Mouse (Mus musculus): ENCODE data around the gene Epb41l2.

The Epb41l2 gene

GRCm38 (mm10) chr10:25366691-25367090 is 7.1 kb downstream of the Epb41l2 start:
- DNase-seq: no peak

DNA sequence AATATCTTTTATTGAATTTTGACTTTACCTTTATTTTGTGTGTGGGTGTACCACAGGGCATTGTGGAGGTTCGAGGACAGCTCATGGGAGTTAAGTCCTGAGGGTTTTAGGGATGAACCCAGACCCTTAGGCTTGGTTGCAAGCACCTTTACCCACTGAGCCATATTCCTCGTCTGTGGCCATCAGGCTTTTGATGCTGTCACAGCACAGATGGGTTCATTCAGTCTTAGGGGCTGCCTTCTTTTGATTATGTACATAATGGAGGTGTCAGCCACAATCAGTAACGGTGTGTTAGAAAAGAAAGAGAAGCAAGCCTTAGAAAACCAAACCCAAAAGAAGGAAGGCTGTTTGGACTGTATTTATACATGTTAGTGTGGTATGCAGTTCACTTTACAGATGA is 9.3 kb downstream of the Epb41l2 start:
- DNase-seq: no peak

DNA sequence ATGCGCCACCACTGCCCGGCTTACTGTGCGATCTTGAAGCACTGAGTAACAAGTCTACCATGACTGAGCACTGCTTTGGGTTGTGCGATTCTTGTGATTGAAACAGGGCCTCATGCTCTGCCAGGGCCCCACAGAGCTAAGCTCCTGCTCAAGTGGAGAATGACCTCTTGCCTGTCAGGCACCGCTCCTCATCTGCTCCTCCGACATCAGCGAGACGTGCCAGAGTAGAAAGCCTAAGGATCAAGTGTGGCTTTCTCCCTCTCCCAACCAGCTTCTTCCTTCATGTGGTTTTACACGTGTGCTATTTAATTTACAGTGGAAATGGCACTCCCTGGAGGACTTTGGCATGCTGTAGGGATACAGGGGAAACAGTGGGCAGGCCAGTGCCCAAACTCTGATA is 10.1 kb downstream of the Epb41l2 start:
- no peak for DNase-seq

- DNase-seq: no peak
These were observed 11.7 kb downstream of the Epb41l2 start for GRCm38 (mm10) chr10:25371336-25371735.

- no peak for DNase-seq
These were observed 12.3 kb downstream of the Epb41l2 start for GRCm38 (mm10) chr10:25371915-25372371.

- DNase-seq: no peak
These were observed 13.0 kb downstream of the Epb41l2 start for GRCm38 (mm10) chr10:25372510-25373148.

DNA sequence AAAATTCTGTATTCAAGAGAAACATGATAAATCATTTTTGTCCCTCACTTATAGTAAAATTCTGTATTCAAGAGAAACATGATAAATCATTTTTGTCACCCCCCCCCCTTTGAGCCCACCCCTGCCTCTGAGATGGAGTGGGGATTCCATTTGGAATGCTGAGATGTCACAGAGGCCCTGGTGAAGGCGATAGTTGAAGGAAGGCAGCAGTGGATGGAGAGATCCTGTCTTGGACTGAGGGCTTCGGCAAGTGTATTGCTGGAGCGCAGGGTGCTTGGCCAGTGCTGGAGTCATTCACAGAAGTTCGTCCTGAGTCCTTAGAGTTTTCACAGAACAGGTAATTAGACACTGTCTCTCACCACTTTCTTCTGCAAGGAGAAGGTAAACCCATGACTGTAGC is 15.4 kb downstream of the Epb41l2 start:
- no peak for DNase-seq

DNA sequence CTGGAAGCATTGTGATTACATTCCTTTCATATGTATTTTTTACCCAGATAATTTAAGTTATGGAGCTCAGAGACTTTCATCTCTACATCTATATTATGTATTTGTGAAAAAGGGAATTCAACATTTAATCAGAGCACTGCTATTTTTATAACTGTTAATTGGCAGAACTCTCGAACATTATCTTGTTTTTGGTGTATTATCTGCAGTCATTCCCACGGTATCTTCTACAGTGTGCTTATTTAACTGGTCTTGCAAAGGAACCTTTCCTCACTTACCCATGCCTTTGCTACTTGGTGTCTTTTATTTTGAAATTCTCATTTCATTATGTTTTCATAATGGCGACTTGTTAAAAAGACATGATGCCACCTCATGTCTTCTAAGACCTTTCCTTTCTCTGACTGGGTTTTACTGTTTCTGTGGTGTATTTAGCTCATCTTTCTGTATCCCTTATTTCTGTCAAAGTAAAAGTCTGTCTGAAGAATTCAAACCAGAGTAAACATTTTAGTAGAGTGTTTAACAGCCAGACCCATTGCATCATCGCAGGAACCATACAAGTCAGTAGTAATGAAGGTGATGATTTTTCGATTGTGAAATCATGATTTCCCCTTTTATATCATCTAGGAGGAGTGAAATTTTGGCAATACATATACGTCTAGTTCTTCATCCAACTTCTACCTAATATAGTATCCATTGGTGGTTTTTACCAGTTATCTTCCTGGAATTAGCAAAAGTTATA is 21.3 kb downstream of the Epb41l2 start:
- DNase-seq: no peak

DNA sequence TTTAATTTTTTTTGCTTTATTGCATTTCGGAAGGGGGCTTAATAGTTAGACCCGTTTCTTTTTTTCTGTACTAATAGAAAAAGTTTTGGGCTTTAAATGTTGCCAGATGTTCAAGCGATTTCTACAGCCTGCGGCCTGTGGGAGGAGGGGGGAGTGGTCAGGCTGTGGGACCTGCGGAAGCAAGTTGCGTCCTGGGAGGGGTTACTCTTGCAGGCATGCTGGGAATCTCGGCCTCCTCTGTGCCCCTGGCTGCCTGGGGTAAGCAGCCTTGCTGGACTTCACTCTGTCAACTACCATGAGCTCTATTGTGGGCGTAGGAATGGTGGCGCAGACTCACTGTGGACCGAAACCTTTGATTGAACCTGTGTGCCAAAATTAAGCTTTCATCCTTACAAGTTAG is 22.4 kb downstream of the Epb41l2 start:
- DNase-seq: no peak

GRCm38 (mm10) chr10:25383171-25383570 is 23.6 kb downstream of the Epb41l2 start:
- DNase-seq: no peak

DNA sequence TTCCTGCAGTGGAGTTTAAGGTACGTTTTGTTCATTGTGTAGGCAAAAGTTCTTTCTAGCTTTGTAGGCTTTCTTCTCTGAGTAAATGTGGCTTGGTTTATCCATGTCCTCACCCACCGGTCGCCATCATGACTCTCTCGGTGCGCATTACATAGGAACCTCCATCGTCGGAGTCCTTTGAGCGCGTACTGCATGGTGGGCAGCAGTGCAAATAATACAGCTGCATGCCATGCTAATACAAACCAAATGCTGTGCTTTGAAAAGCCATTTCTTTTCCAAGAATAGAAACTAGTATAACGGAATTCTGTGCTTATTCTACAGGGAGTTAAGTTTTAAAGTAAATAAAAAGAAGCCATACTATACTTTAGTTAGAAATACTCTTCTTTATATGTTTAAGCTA is 24.8 kb downstream of the Epb41l2 start:
- DNase-seq: no peak

GRCm38 (mm10) chr10:25385811-25386580 is 26.4 kb downstream of the Epb41l2 start:
- DNase-seq: no peak

- DNase-seq: peak; percentile 29 to 41
These were observed 27.3 kb downstream of the Epb41l2 start for GRCm38 (mm10) chr10:25386868-25387267.

DNA sequence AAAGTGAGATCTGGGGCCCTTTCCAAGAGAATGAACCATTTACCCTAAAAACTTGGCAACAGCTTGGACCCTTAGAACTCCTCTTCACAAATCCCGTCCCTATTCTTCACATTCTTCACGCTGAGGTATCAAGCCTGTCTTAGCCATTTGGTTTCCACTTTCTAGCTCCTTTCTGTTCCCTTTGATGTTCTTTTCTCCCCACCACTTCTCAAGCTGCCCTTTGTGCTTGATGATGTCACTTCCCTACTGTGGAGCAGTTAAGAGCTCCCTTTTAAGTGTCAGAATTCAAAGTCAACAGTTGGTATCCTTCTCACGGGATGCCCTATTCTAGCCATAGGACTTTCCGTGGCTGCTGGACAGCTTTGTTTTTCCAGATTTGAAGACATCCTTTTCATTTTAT is 27.7 kb downstream of the Epb41l2 start:
- no peak for DNase-seq

DNA sequence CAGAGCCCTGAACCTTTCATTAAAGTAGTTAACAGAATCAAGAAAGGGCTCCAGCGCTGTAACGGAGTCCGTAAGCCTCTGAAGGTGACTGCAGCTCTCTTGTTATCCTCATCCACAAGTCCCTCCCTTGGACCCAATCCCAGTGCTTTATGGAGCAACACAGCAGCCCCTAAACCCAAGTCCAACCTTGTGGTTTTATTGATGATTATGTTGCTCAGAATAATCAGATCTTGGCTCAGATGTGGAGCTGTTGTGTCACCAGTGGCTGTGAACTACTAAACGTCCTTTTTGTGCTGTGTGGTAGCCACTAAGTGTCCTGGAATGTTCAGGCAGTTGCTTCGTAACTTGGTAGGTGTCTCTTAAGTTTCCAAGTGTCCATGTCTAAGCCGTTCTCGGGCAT is 33.2 kb downstream of the Epb41l2 start:
- no peak for DNase-seq

GRCm38 (mm10) chr10:25393721-25394120 is 34.1 kb downstream of the Epb41l2 start:
- no peak for DNase-seq

DNA sequence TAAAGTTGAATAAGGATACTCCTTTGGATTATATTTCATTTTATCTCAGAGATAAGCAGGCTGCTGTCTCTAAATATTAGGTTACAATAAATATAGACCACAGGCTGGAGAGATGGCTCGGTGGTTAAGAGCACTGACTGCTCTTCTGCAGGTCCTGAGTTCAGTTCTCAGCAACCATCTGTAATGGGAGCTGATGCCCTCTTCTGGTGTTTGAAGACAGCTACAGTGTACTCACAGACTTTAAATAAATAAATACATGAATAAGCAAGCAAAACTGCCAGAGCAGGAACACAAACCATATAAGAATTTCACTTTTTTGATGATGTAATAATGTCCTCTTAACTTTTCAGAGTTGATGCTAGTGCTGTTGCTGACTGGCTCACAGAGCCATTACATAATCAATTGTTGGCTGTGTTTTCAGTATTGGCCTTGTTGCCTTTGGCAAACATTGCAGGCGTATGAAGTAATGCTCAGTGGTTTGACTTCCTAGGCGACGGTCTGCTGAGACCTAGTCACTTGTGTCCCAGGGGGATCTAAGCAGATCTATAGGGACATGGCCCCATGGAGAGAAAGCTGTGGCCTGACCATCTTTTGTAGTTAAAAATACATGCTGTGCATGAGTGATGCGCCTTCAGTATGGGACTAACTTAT is 35.8 kb downstream of the Epb41l2 start:
- DNase-seq: no peak

DNA sequence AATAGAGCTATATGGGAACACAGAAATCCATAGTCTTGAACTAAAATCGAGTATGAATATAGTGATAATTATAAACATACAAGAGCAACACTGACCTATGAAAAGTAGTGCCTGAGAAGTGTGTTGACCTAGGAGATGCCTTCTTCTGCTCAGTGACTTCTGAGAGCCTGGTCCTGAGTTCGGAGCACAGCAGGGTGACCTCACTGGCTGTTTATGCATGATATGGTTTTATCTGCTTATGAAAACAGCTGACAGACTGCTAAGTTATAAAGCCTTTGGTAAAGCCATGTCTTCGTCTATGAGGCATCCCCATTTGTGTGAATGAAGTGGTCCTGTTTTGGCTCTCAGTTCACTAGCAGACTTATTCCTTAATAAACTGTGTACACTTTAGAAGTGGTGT is 37.3 kb downstream of the Epb41l2 start:
- no peak for DNase-seq

- peak; percentile 18 to 31 for DNase-seq
These were observed 38.4 kb downstream of the Epb41l2 start for GRCm38 (mm10) chr10:25397767-25398690.

DNA sequence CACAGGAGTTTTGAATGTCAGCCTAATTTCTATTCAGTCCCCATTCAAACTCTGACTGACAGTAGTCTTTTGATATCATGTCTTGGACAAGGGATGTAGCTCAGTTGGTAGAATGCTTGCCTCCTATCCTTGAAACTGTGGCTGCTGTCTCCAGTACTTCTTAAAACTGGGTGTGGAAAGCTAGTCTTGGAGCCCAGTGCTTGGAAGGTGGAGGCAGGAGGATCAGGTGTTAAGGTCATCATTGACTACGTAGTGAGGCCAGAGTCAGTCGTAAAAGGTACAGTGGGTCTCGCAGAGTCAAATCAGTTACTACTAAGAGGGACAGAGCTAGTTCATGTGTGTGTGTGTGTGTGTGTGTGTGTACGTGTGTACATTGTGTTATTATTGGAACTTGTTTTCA is 39.4 kb downstream of the Epb41l2 start:
- DNase-seq: no peak

GRCm38 (mm10) chr10:25400076-25400475 is 40.5 kb downstream of the Epb41l2 start:
- DNase-seq: no peak

GRCm38 (mm10) chr10:25400646-25401045 is 41.0 kb downstream of the Epb41l2 start:
- DNase-seq: no peak
